Mouse (Mus musculus): ENCODE measurements around the gene Acad10. TPM values are rescaled to one million over a fixed set of nuclear protein-coding genes. Genes with fewer than 3 reads are reported as not detected.

Acad10 gene
- polyA plus RNA-seq, 2 experiments: 1.7 to 2.2 TPM

- Histone ChIP-seq H3K36me3 (replicated peaks; ENCODE audit: control insufficient read depth, insufficient read depth, low read depth) (no peaks in the 10 kb centered on the region; the same call in 1 of the 2 replicates), H3K27ac (no peak overlapping the region), H3K9ac (replicated peaks) (no peak overlapping the region), H3K4me1 (replicated peaks; ENCODE audit: control insufficient read depth in 2 of 2, insufficient read depth in 2 of 2, low read length in 1 of 2) (peaks cover 9 to 30% of the 10 kb centered on the region in 2 experiments), H3K4me2 (ENCODE audit: low read depth) (0 out of 2 replicates have a peak overlapping the region, but pooled peaks have one; percentile 22), H3K9me3 (ENCODE audit: control insufficient read depth, low read length) (no peaks in the 10 kb centered on the region), H3K27me3 (ENCODE audit: control insufficient read depth, insufficient read depth, low read length) (no peaks in the 10 kb centered on the region), H3K4me3 (ENCODE audit: insufficient read depth in 1 of 2, low read depth in 2 of 2, low read length in 2 of 2) (no peak overlapping the region)
- DNase-seq (ENCODE audit: low read depth in 3 of 3, low spot score in 3 of 3): peak in 2 of 3 experiments; percentile 41 to 47
- ATAC-seq (ENCODE audit: insufficient read depth): peak; percentile 75
- no peak for TF ChIP-seq EP300 (IDR thresholded peaks at IDR 0.05; ENCODE audit: low read depth)
- peak; percentile 78 for TF ChIP-seq CTCF (IDR thresholded peaks at IDR 0.05; ENCODE audit: low read depth)
- 27% methylated on average over 12 of the region's 12 CpGs for WGBS (ENCODE audit: insufficient replicate concordance)
These were observed 76.4 kb downstream of the Acad10 start for GRCm38 (mm10) chr5:121583765-121584501.

GRCm38 (mm10) chr5:121581945-121582344, 78.4 kb downstream of the Acad10 start:
- Histone ChIP-seq H3K4me2 (ENCODE audit: low read depth) (no peak overlapping the region), H3K4me3 (ENCODE audit: insufficient read depth in 1 of 2, low read depth in 2 of 2, low read length in 2 of 2) (no peak overlapping the region), H3K27me3 (ENCODE audit: control insufficient read depth, insufficient read depth, low read length) (no peaks in the 10 kb centered on the region), H3K9me3 (ENCODE audit: control insufficient read depth, low read length) (no peaks in the 10 kb centered on the region), H3K36me3 (replicated peaks; ENCODE audit: control insufficient read depth, insufficient read depth, low read depth) (peaks cover 4% of the 10 kb centered on the region), H3K9ac (replicated peaks) (no peak overlapping the region), H3K4me1 (replicated peaks; ENCODE audit: control insufficient read depth in 2 of 2, insufficient read depth in 2 of 2, low read length in 1 of 2) (peaks cover 7 to 22% of the 10 kb centered on the region in 2 experiments), H3K27ac (no peak overlapping the region)
- 72% methylated on average over 8 of the region's 8 CpGs for WGBS (ENCODE audit: insufficient replicate concordance)
- TF ChIP-seq EP300 (IDR thresholded peaks at IDR 0.05; ENCODE audit: low read depth) (no peak), CTCF (IDR thresholded peaks at IDR 0.05; ENCODE audit: low read depth) (no peak)
- ATAC-seq (ENCODE audit: insufficient read depth) (no peak), DNase-seq (ENCODE audit: low read depth in 3 of 3, low spot score in 3 of 3) (no peak)

- Histone ChIP-seq H3K4me2 (ENCODE audit: low read depth) (no peak overlapping the region), H3K9me3 (ENCODE audit: control insufficient read depth, low read length) (no peaks in the 10 kb centered on the region), H3K36me3 (replicated peaks; ENCODE audit: control insufficient read depth, insufficient read depth, low read depth) (peaks cover 4% of the 10 kb centered on the region), H3K27ac (no peak overlapping the region), H3K4me3 (ENCODE audit: insufficient read depth in 1 of 2, low read depth in 2 of 2, low read length in 2 of 2) (no peak overlapping the region), H3K9ac (replicated peaks) (no peak overlapping the region), H3K27me3 (ENCODE audit: control insufficient read depth, insufficient read depth, low read length) (no peaks in the 10 kb centered on the region), H3K4me1 (replicated peaks; ENCODE audit: control insufficient read depth in 2 of 2, insufficient read depth in 2 of 2, low read length in 1 of 2) (no peaks in the 10 kb centered on the region)
- ATAC-seq (ENCODE audit: insufficient read depth) (no peak), DNase-seq (ENCODE audit: low read depth in 3 of 3, low spot score in 3 of 3) (no peak)
- WGBS (ENCODE audit: insufficient replicate concordance): 82% methylated on average over 11 of the region's 11 CpGs
- TF ChIP-seq CTCF (IDR thresholded peaks at IDR 0.05; ENCODE audit: low read depth): no peak
- no peak for TF ChIP-seq EP300 (IDR thresholded peaks at IDR 0.05; ENCODE audit: low read depth)
These were observed 83.3 kb downstream of the Acad10 start for GRCm38 (mm10) chr5:121576927-121577488.

GRCm38 (mm10) chr5:121575867-121576266, 84.4 kb downstream of the Acad10 start:
- no peaks in the 10 kb centered on the region for H3K9me3 ChIP-seq (ENCODE audit: control insufficient read depth, low read length)
- ATAC-seq (ENCODE audit: insufficient read depth): no peak
- WGBS (ENCODE audit: insufficient replicate concordance): 82% methylated on average over 11 of the region's 11 CpGs
- no peak overlapping the region for H3K27ac ChIP-seq
- no peak overlapping the region for H3K9ac ChIP-seq (replicated peaks)
- H3K27me3 ChIP-seq (ENCODE audit: control insufficient read depth, insufficient read depth, low read length): no peaks in the 10 kb centered on the region
- TF ChIP-seq CTCF (IDR thresholded peaks at IDR 0.05; ENCODE audit: low read depth) (no peak), EP300 (IDR thresholded peaks at IDR 0.05; ENCODE audit: low read depth) (no peak)
- no peaks in the 10 kb centered on the region for H3K4me1 ChIP-seq (replicated peaks; ENCODE audit: control insufficient read depth in 2 of 2, insufficient read depth in 2 of 2, low read length in 1 of 2)
- DNase-seq (ENCODE audit: low read depth in 3 of 3, low spot score in 3 of 3): no peak
- H3K36me3 ChIP-seq (replicated peaks; ENCODE audit: control insufficient read depth, insufficient read depth, low read depth): peaks cover 4% of the 10 kb centered on the region
- no peak overlapping the region for H3K4me3 ChIP-seq (ENCODE audit: insufficient read depth in 1 of 2, low read depth in 2 of 2, low read length in 2 of 2)
- no peak overlapping the region for H3K4me2 ChIP-seq (ENCODE audit: low read depth)

GRCm38 (mm10) chr5:121574145-121574544, 86.2 kb downstream of the Acad10 start:
- Histone ChIP-seq H3K9ac (replicated peaks) (no peak overlapping the region), H3K36me3 (replicated peaks; ENCODE audit: control insufficient read depth, insufficient read depth, low read depth) (peaks cover 8% of the 10 kb centered on the region), H3K4me3 (ENCODE audit: insufficient read depth in 1 of 2, low read depth in 2 of 2, low read length in 2 of 2) (no peak overlapping the region), H3K9me3 (ENCODE audit: control insufficient read depth, low read length) (no peaks in the 10 kb centered on the region), H3K4me2 (ENCODE audit: low read depth) (no peak overlapping the region), H3K4me1 (replicated peaks; ENCODE audit: control insufficient read depth in 2 of 2, insufficient read depth in 2 of 2, low read length in 1 of 2) (no peaks in the 10 kb centered on the region), H3K27me3 (ENCODE audit: control insufficient read depth, insufficient read depth, low read length) (no peaks in the 10 kb centered on the region), H3K27ac (no peak overlapping the region)
- TF ChIP-seq EP300 (IDR thresholded peaks at IDR 0.05; ENCODE audit: low read depth): no peak
- no peak for TF ChIP-seq CTCF (IDR thresholded peaks at IDR 0.05; ENCODE audit: low read depth)
- DNase-seq (ENCODE audit: low read depth in 3 of 3, low spot score in 3 of 3) (no peak), ATAC-seq (ENCODE audit: insufficient read depth) (no peak)
- 79% methylated on average over 13 of the region's 13 CpGs for WGBS (ENCODE audit: insufficient replicate concordance)

Other genes starting within 250 kb of the Acad10 start
- gene Tmem116, start 208.6 kb downstream of the Acad10 start, polyA plus RNA-seq (2012; rRNA removed): 0.46 and 0.69 TPM in 2 replicates
- 0.57 and 1.0 TPM in 2 replicates for gene Tmem116, start 208.6 kb downstream of the Acad10 start, polyA plus RNA-seq (2014; fragmentation: Nextera tagmentation; extraction: Ambion mirVana)
- 26.4 and 63.7 TPM in 2 replicates for gene Erp29, start 208.0 kb downstream of the Acad10 start, polyA plus RNA-seq (2012; rRNA removed)
- gene Erp29, start 208.0 kb downstream of the Acad10 start, polyA plus RNA-seq (2014; fragmentation: Nextera tagmentation; extraction: Ambion mirVana): 74.9 and 82.1 TPM in 2 replicates
- not detected in 2 replicates for gene Adam1b, start 157.1 kb downstream of the Acad10 start, polyA plus RNA-seq (2012; rRNA removed)
- gene Adam1b, start 157.1 kb downstream of the Acad10 start, polyA plus RNA-seq (2014; fragmentation: Nextera tagmentation; extraction: Ambion mirVana): not detected in 2 replicates
- 1.5 and 1.6 TPM in 2 replicates for gene Adam1a, start 115.0 kb downstream of the Acad10 start, polyA plus RNA-seq (2012; rRNA removed)
- gene Adam1a, start 115.0 kb downstream of the Acad10 start, polyA plus RNA-seq (2014; fragmentation: Nextera tagmentation; extraction: Ambion mirVana): 0.20 and 0.28 TPM in 2 replicates
- 0.07 TPM in 1 of 2 replicates, not detected in the other for gene Gm42878, start 115.0 kb downstream of the Acad10 start, polyA plus RNA-seq (2012; rRNA removed)
- not detected in 2 replicates for gene Gm42878, start 115.0 kb downstream of the Acad10 start, polyA plus RNA-seq (2014; fragmentation: Nextera tagmentation; extraction: Ambion mirVana)
- gene Mapkapk5, start 114.6 kb downstream of the Acad10 start, polyA plus RNA-seq (2012; rRNA removed): 27.2 and 43.4 TPM in 2 replicates
- 22.8 and 31.4 TPM in 2 replicates for gene Mapkapk5, start 114.6 kb downstream of the Acad10 start, polyA plus RNA-seq (2014; fragmentation: Nextera tagmentation; extraction: Ambion mirVana)
- 113 and 157 TPM in 2 replicates for gene Aldh2, start 66.7 kb downstream of the Acad10 start, polyA plus RNA-seq (2012; rRNA removed)
- gene Aldh2, start 66.7 kb downstream of the Acad10 start, polyA plus RNA-seq (2014; fragmentation: Nextera tagmentation; extraction: Ambion mirVana): 48.1 and 61.7 TPM in 2 replicates
- 0.81 and 1.1 TPM in 2 replicates for gene Acad12, start 41.6 kb downstream of the Acad10 start, polyA plus RNA-seq (2012; rRNA removed)
- 0.69 and 0.87 TPM in 2 replicates for gene Acad12, start 41.6 kb downstream of the Acad10 start, polyA plus RNA-seq (2014; fragmentation: Nextera tagmentation; extraction: Ambion mirVana)
- 9.7 and 12.5 TPM in 2 replicates for gene Brap, start within 50 bp of the Acad10 start, polyA plus RNA-seq (2012; rRNA removed)
- 22.7 and 22.9 TPM in 2 replicates for gene Brap, start within 50 bp of the Acad10 start, polyA plus RNA-seq (2014; fragmentation: Nextera tagmentation; extraction: Ambion mirVana)
- gene Atxn2, start 50.8 kb upstream of the Acad10 start, polyA plus RNA-seq (2012; rRNA removed): 24.1 and 24.6 TPM in 2 replicates
- gene Atxn2, start 50.8 kb upstream of the Acad10 start, polyA plus RNA-seq (2014; fragmentation: Nextera tagmentation; extraction: Ambion mirVana): 19.3 and 20.5 TPM in 2 replicates
- 7.2 and 8.6 TPM in 2 replicates for gene Sh2b3, start 177.1 kb upstream of the Acad10 start, polyA plus RNA-seq (2012; rRNA removed)
- 5.4 and 5.6 TPM in 2 replicates for gene Sh2b3, start 177.1 kb upstream of the Acad10 start, polyA plus RNA-seq (2014; fragmentation: Nextera tagmentation; extraction: Ambion mirVana)
- 2.4 and 2.8 TPM in 2 replicates for gene Pheta1, start 188.5 kb upstream of the Acad10 start, polyA plus RNA-seq (2012; rRNA removed)
- gene Pheta1, start 188.5 kb upstream of the Acad10 start, polyA plus RNA-seq (2014; fragmentation: Nextera tagmentation; extraction: Ambion mirVana): 2.4 and 2.6 TPM in 2 replicates